Mouse (Mus musculus): ENCODE measurements around the gene A4gnt. TPM values are rescaled to one million over a fixed set of nuclear protein-coding genes. Genes with fewer than 3 reads are reported as not detected.

The A4gnt gene
- total RNA-seq, 1 experiment, result not detected

GRCm38 (mm10) chr9:99662406-99662805, 50.1 kb downstream of the A4gnt start:
- H3K27ac ChIP-seq (ENCODE audit: insufficient read depth, low read depth, low read length, poor library complexity, severe bottlenecking), result no peak overlapping the region
- H3K9me3 ChIP-seq (ENCODE audit: control insufficient read depth, insufficient read depth, low read depth, low read length), result no peaks in the 10 kb centered on the region
- no peaks in the 10 kb centered on the region; the same call in 1 of the 2 replicates for H3K36me3 ChIP-seq (ENCODE audit: control insufficient read depth, insufficient read depth, low read length, poor library complexity, severe bottlenecking)
- DNase-seq (ENCODE audit: low read depth, low spot score), result peak; percentile 68
- in situ Hi-C loops (cut with MboI; ENCODE audit: low sequenced_read_pairs in 2 of 2, unreplicated experiment in 2 of 2), result no loop called here
- H3K4me3 ChIP-seq (ENCODE audit: insufficient read depth in 1 of 2, low read depth in 1 of 2, low read length in 2 of 2, poor library complexity in 1 of 2, severe bottlenecking in 1 of 2), result no peak overlapping the region
- H3K4me1 ChIP-seq (ENCODE audit: control insufficient read depth in 2 of 2, insufficient read depth in 2 of 2, low read length in 2 of 2, poor library complexity in 1 of 2), result peaks cover 4 to 9% of the 10 kb centered on the region in 2 experiments; a peak in 2 of 4 replicates
- no peak overlapping the region for H3K9ac ChIP-seq (ENCODE audit: insufficient read depth, low read depth, low read length, poor library complexity, severe bottlenecking)
- peak; percentile 85; the same call in 1 of the 2 replicates for TF ChIP-seq ZC3H11A (IDR thresholded peaks at IDR 0.05; ENCODE audit: borderline replicate concordance, low read depth, low read length)
- no peak for TF ChIP-seq CHD2 (IDR thresholded peaks at IDR 0.05; ENCODE audit: low read depth, low read length)

GRCm38 (mm10) chr9:99662887-99663286, 50.6 kb downstream of the A4gnt start:
- H3K9me3 ChIP-seq (ENCODE audit: control insufficient read depth, insufficient read depth, low read depth, low read length), result no peaks in the 10 kb centered on the region
- in situ Hi-C loops (cut with MboI; ENCODE audit: low sequenced_read_pairs in 2 of 2, unreplicated experiment in 2 of 2), result no loop called here
- H3K27ac ChIP-seq (ENCODE audit: insufficient read depth, low read depth, low read length, poor library complexity, severe bottlenecking), result no peak overlapping the region
- no peak overlapping the region for H3K4me3 ChIP-seq (ENCODE audit: insufficient read depth in 1 of 2, low read depth in 1 of 2, low read length in 2 of 2, poor library complexity in 1 of 2, severe bottlenecking in 1 of 2)
- TF ChIP-seq HCFC1 (IDR thresholded peaks at IDR 0.05; ENCODE audit: borderline replicate concordance, insufficient read depth, low read length) (no peak), ZC3H11A (IDR thresholded peaks at IDR 0.05; ENCODE audit: borderline replicate concordance, low read depth, low read length) (no peak)
- no peak for DNase-seq (ENCODE audit: low read depth, low spot score)
- H3K4me1 ChIP-seq (ENCODE audit: control insufficient read depth in 2 of 2, insufficient read depth in 2 of 2, low read length in 2 of 2, poor library complexity in 1 of 2), result peaks cover 4 to 9% of the 10 kb centered on the region in 2 experiments; a peak in 2 of 4 replicates
- no peaks in the 10 kb centered on the region; the same call in 1 of the 2 replicates for H3K36me3 ChIP-seq (ENCODE audit: control insufficient read depth, insufficient read depth, low read length, poor library complexity, severe bottlenecking)
- no peak overlapping the region for H3K9ac ChIP-seq (ENCODE audit: insufficient read depth, low read depth, low read length, poor library complexity, severe bottlenecking)

GRCm38 (mm10) chr9:99667596-99667995, 55.3 kb downstream of the A4gnt start:
- H3K4me3 ChIP-seq (ENCODE audit: insufficient read depth in 1 of 2, low read depth in 1 of 2, low read length in 2 of 2, poor library complexity in 1 of 2, severe bottlenecking in 1 of 2), result no peak overlapping the region
- H3K36me3 ChIP-seq (ENCODE audit: control insufficient read depth, insufficient read depth, low read length, poor library complexity, severe bottlenecking), result no peaks in the 10 kb centered on the region; the same call in 1 of the 2 replicates
- DNase-seq (ENCODE audit: low read depth, low spot score), result no peak
- H3K4me1 ChIP-seq (ENCODE audit: control insufficient read depth in 2 of 2, insufficient read depth in 2 of 2, low read length in 2 of 2, poor library complexity in 1 of 2), result no peaks in the 10 kb centered on the region
- in situ Hi-C loops (cut with MboI; ENCODE audit: low sequenced_read_pairs in 2 of 2, unreplicated experiment in 2 of 2), result no loop called here
- TF ChIP-seq ZNF384 (IDR thresholded peaks at IDR 0.05; ENCODE audit: low read depth, low read length), result no peak
- no peak overlapping the region for H3K9ac ChIP-seq (ENCODE audit: insufficient read depth, low read depth, low read length, poor library complexity, severe bottlenecking)
- no peaks in the 10 kb centered on the region for H3K9me3 ChIP-seq (ENCODE audit: control insufficient read depth, insufficient read depth, low read depth, low read length)
- no peak overlapping the region for H3K27ac ChIP-seq (ENCODE audit: insufficient read depth, low read depth, low read length, poor library complexity, severe bottlenecking)

- in situ Hi-C loops (cut with MboI; ENCODE audit: low sequenced_read_pairs in 2 of 2, unreplicated experiment in 2 of 2), result no loop called here
- TF ChIP-seq CHD2 (IDR thresholded peaks at IDR 0.05; ENCODE audit: low read depth, low read length) (no peak), ZNF384 (IDR thresholded peaks at IDR 0.05; ENCODE audit: low read depth, low read length) (no peak), ZC3H11A (IDR thresholded peaks at IDR 0.05; ENCODE audit: borderline replicate concordance, low read depth, low read length) (no peak), HCFC1 (IDR thresholded peaks at IDR 0.05; ENCODE audit: borderline replicate concordance, insufficient read depth, low read length) (no peak), MAFK (IDR thresholded peaks at IDR 0.05; ENCODE audit: insufficient read depth, low read depth, low read length) (no peak)
- Histone ChIP-seq H3K27ac (ENCODE audit: insufficient read depth, low read depth, low read length, poor library complexity, severe bottlenecking) (no peak overlapping the region), H3K4me1 (ENCODE audit: control insufficient read depth in 2 of 2, insufficient read depth in 2 of 2, low read length in 2 of 2, poor library complexity in 1 of 2) (peaks cover 2 to 5% of the 10 kb centered on the region in 2 experiments; a peak in 3 of 4 replicates), H3K4me3 (ENCODE audit: insufficient read depth in 1 of 2, low read depth in 1 of 2, low read length in 2 of 2, poor library complexity in 1 of 2, severe bottlenecking in 1 of 2) (no peak overlapping the region), H3K36me3 (ENCODE audit: control insufficient read depth, insufficient read depth, low read length, poor library complexity, severe bottlenecking) (no peaks in the 10 kb centered on the region), H3K9ac (ENCODE audit: insufficient read depth, low read depth, low read length, poor library complexity, severe bottlenecking) (no peak overlapping the region), H3K9me3 (ENCODE audit: control insufficient read depth, insufficient read depth, low read depth, low read length) (no peaks in the 10 kb centered on the region)
- DNase-seq (ENCODE audit: low read depth, low spot score), result no peak
Observed at GRCm38 (mm10) chr9:99671603-99672002, 59.3 kb downstream of the A4gnt start.

Other genes with a start within 250 kb of the A4gnt start
- gene Mras, start 175.1 kb upstream of the A4gnt start, total RNA-seq (2012; rRNA removed), result 28.5 and 35.5 TPM in 2 replicates
- gene Nme9, start 161.0 kb upstream of the A4gnt start, total RNA-seq (2012; rRNA removed), result 0.48 TPM in 1 of 2 replicates, not detected in the other
- gene Armc8, start 43.6 kb upstream of the A4gnt start, total RNA-seq (2012; rRNA removed), result 21.7 and 25.7 TPM in 2 replicates
- 45.0 and 48.1 TPM in 2 replicates for gene Dbr1, start 36.7 kb upstream of the A4gnt start, total RNA-seq (2012; rRNA removed)
- gene Dzip1l, start 17.0 kb downstream of the A4gnt start, total RNA-seq (2012; rRNA removed), result 11.6 and 17.2 TPM in 2 replicates
- 0.09 TPM in 1 of 2 replicates, not detected in the other for gene Cldn18, start 104.8 kb downstream of the A4gnt start, total RNA-seq (2012; rRNA removed)